Mouse (Mus musculus) ES-Bruce4 (cell line): Measurements from ENCODE around the gene Nol4l.
"Not testable (repeated sequence)": the region's sequence is repeated elsewhere in the genome, so short reads cannot be mapped to it uniquely, and the experiment has no call there.

ENCODE experiments used
- CTCF ChIP-seq: IDR thresholded peaks from one replicate; pipeline ENCODE4 v1.8.1; 2011; ENCODE audit warnings: low read depth, low read length
- EP300 ChIP-seq: IDR thresholded peaks from 2 replicates; pipeline ENCODE4 v1.6.1; 2011; ENCODE audit warnings: low read depth, low read length; ENCODE audit not compliant: insufficient read depth
- POLR2A ChIP-seq: IDR thresholded peaks from one replicate; pipeline ENCODE4 v1.8.1; 2011; ENCODE audit warnings: low read length; ENCODE audit not compliant: insufficient read depth

DNA sequence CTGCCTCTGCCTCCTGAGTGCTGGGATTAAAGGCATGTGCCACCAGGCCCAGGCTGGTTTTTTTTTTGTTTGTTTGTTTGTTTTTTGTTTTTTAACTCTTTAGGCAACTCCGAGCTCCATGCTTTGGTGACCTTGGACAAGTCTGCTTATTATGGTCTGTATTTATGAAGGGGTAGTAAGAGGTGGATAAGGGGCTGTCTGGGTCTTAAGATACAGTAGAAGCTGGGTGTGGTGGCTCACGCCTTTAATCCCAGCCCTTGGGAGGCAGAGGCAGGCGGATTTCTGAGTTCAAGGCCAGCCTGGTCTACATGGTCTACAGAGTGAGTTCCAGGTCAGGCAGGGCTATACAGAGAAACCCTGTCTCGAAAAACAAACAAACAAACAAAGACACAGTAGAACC lies 34.4 kb downstream of the Nol4l start:
- not testable (repeated sequence) for TF ChIP-seq CTCF, EP300, POLR2A
